Mouse (Mus musculus): ENCODE measurements around the gene Nol8.

The Nol8 gene

GRCm38 (mm10) chr13:49691056-49691455, 38.2 kb downstream of the Nol8 start:
- DNase-seq = no peak

DNA sequence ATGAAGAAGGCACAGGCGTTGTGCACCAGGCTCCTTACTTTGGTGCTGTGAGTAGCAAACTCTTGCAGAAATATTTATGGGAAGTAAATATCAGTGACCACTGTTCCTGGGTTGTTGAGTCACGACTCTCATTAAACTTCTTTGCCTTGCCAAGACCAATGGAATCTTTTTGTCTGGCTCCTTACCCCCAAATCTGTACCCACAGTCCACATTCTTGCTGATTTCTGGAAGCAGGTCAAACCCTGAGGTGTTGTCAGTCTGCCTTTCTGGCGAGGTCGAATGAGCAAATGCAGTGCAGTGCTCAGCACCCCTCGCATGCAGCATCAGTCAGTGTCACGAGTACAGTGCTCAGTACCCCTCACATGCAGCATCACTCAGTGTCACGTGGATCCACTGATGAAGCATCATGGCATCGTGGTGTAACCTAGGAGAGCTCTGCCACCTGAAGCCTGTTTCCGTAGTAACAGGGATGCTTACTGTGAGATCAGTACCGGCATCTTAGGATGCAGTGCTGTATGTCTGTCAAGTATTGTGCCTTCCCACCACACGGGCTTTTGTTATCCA, 50.4 kb downstream of the Nol8 start:
- no peak for DNase-seq

DNA sequence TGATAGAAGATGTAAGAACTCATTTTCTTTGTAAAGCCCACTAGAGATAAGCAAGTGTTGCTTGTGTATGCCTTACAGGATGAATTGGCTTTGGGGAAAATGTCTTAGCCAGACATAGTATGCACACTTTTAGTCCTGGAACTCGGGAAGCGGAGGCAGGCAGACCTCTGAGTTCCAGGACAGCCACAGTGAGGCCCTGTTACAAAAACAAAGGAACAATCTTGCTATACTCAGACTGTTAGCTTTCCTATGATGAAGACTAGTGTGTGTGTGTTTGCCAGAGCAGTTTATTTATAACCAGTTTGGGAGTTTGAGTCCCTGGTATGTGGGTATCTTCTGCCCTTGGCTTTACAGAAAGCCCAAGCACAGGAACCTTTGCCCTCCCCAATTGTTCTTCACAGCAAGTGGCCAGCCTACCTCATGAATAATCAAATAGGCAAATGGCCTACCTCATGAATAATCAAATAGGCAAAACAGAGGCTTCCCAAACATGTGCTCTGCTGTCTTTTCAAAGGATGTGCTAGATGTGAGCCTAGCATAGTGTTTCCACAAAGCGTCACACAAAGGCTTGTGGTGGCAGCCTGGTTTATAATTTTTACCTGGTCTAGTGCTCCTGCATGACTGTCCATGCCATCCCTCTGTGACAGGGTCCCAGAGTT, 53.3 kb downstream of the Nol8 start:
- DNase-seq = no peak

GRCm38 (mm10) chr13:49708311-49708710, 55.4 kb downstream of the Nol8 start:
- DNase-seq = no peak

GRCm38 (mm10) chr13:49712047-49712721, 59.3 kb downstream of the Nol8 start:
- no peak for DNase-seq

DNA sequence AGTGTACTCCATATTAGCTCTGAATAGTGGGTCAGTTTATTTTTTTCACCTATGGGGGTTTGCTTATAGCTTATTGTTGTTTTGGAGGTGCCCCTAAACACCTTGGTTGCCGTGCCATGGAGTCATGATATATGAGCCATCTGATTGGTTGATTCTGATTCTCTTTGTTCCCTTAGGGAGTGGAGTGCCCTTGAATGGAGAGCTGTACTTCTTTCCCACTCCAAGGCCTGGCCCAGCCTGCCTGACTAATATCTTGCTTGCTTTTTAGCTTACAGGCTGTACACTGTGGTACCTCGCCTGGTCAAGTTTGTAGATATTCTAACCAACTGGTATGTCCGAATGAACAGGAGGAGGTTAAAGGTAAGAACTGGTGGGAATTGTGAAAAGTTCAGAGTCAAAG, 66.4 kb downstream of the Nol8 start:
- peak; percentile 58 for DNase-seq

Data from lung, postnatal 36 days (tissue).